Mouse (Mus musculus) intestine, embryonic 16.5 days (tissue): Measurements from ENCODE around the gene Secisbp2l. TPM values are rescaled to one million over a fixed set of nuclear protein-coding genes. Genes with fewer than 3 reads are reported as not detected.

Source experiments
- ATAC-seq: fragments of 200-750 bp; cut with Nextera tagmentation; 2 replicates; pipeline ENCODE4 v1.8.0; 2017; ENCODE audit warnings: moderate TSS enrichment, moderate library complexity
- H3K27ac ChIP-seq: fragments of 300-500 bp; sonication (generic); 2 replicates; pipeline ENCODE4 v1.5.1; 2014; ENCODE audit warnings: mild to moderate bottlenecking, low read length
- H3K27me3 ChIP-seq: fragments of 300-500 bp; sonication (generic); replicated peaks from 2 replicates; pipeline ENCODE4 v1.6.1; 2014; ENCODE audit warnings: low read length, control low read depth, mixed read lengths; ENCODE audit not compliant: control insufficient read depth, insufficient read depth
- H3K36me3 ChIP-seq: fragments of 300-500 bp; sonication (generic); 2 replicates; pipeline ENCODE4 v1.6.1; 2014; ENCODE audit warnings: low read length, control low read depth; ENCODE audit not compliant: control insufficient read depth, insufficient read depth
- H3K4me1 ChIP-seq: fragments of 300-500 bp; sonication (generic); 2 replicates; pipeline ENCODE4 v1.6.1; 2014; ENCODE audit warnings: low read length, control low read depth, mixed read lengths; ENCODE audit not compliant: control insufficient read depth, insufficient read depth
- H3K4me2 ChIP-seq: fragments of 300-500 bp; sonication (generic); 2 replicates; pipeline ENCODE4 v1.6.1; 2014; ENCODE audit warnings: low read depth, low read length, control low read depth
- H3K4me3 ChIP-seq: fragments of 300-500 bp; sonication (generic); 2 replicates; pipeline ENCODE4 v1.5.1; 2014; ENCODE audit warnings: mild to moderate bottlenecking, low read length
- H3K9ac ChIP-seq: fragments of 300-500 bp; sonication (generic); 2 replicates; pipeline ENCODE4 v1.6.1; 2014; ENCODE audit warnings: low read depth, low read length
- H3K9me3 ChIP-seq: fragments of 300-500 bp; sonication (generic); 2 replicates; pipeline ENCODE4 v1.6.1; 2016; ENCODE audit warnings: low read length, control low read depth; ENCODE audit not compliant: control insufficient read depth
- WGBS: fragments of 180-500 bp; shearing (Covaris S2); extraction: QIAGEN DNeasy Blood & Tissue Kit; methylation state at CpG from one replicate; pipeline ENCODE4 v1.1.7; 2014; 5-methylcytosine and 5-hydroxymethylcytosine counted together
- polyA plus RNA-seq: library from polyadenylated mRNA; unstranded; fragments of >200 nt; fragmentation: Nextera tagmentation; extraction: Ambion mirVana; gene quantifications from 2 replicates; pipeline ENCODE4 v1.2.1, GENCODE M21; 2015

Gene Secisbp2l
- polyA plus RNA-seq: 11.9 and 12.0 TPM in 2 replicates

DNA sequence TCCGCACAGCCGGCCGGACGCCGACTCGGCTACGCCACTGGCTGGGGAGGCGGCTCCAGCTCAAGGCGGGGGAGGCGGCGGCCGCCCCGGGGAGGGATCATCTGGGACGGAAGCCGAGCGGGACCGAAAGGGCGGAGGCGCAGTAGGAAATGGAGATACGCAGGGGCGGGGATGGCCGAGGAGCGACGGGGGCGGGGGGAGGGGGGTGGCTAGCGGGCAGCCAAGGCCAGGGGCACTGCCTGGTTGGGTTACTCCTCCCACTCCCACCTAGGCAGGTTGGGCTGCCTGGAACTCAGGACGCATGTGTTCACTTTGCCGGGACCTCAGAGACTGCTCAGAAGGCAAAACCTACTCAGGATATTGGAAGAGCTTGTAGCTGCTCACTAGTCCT is at the start of gene Secisbp2l:
Gene Secisbp2l (minus strand): TSS at position 152 of the 391 bp plus-strand sequence.
- H3K9me3 ChIP-seq: no peaks in the 10 kb centered on the region
- peak within 1 kb of the TSS; percentile 86 for H3K27ac ChIP-seq
- H3K4me2 ChIP-seq: peak within 1 kb of the TSS; percentile 57
- H3K4me1 ChIP-seq: peaks cover 7% of the 10 kb centered on the region
- no peaks in the 10 kb centered on the region for H3K27me3 ChIP-seq
- WGBS: 1% methylated on average over 28 of the region's 28 CpGs
- H3K4me3 ChIP-seq: peak within 1 kb of the TSS; percentile 84
- peak; percentile 96 for ATAC-seq
- H3K9ac ChIP-seq: peak within 1 kb of the TSS; percentile 92
- no peaks in the 10 kb centered on the region for H3K36me3 ChIP-seq

DNA sequence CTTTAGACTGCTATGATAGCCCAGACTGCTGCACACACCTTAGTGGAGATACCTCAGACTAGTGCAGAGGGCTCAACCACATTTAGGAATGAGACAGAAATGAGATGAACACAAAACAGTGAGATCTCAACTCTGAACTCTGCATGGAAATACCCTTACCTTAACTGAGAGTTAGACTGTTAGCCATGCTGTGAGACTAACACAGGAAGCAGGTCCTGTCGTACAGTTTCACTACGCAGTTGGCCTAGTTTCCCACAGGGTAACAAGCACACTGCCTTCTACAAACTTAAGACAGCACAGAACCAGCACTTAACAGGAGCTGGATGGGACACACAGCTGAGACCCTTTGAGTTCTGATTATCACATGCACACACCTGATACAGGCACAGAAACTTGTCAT is 47.3 kb upstream of the Secisbp2l start:
- Histone ChIP-seq H3K4me3 (no peak overlapping the region), H3K4me2 (no peak overlapping the region), H3K27ac (no peak overlapping the region), H3K9me3 (no peaks in the 10 kb centered on the region), H3K27me3 (no peaks in the 10 kb centered on the region), H3K36me3 (peaks cover 5% of the 10 kb centered on the region; the same call in 1 of the 2 replicates), H3K4me1 (no peaks in the 10 kb centered on the region), H3K9ac (no peak overlapping the region)
- 90% methylated on average over 2 of the region's 2 CpGs for WGBS
- ATAC-seq: no peak

DNA sequence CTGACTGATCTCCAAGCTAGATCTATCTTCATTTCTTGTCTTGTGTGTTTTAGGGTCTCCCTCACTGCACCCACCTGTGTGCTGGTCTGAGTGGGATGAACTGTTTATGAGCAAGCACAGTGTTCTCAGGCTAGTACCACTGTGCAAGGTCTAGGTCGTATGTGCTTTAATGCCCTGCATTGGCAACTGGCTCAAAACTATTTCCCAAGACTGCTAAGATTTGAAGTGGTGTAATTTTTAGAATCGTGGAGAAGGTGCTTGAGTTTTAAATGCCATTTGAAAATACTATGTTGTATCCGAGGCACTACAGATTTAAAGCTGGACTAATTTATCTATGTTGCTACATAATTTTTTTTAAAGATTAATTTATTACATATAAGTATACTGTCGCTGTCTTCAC is 45.2 kb upstream of the Secisbp2l start:
- Histone ChIP-seq H3K4me1 (no peaks in the 10 kb centered on the region), H3K9me3 (no peaks in the 10 kb centered on the region), H3K9ac (no peak overlapping the region), H3K36me3 (no peaks in the 10 kb centered on the region; the same call in 1 of the 2 replicates), H3K27ac (no peak overlapping the region), H3K4me2 (no peak overlapping the region), H3K4me3 (no peak overlapping the region), H3K27me3 (no peaks in the 10 kb centered on the region)
- no peak for ATAC-seq
- WGBS: 86% methylated on average over 4 of the region's 4 CpGs

DNA sequence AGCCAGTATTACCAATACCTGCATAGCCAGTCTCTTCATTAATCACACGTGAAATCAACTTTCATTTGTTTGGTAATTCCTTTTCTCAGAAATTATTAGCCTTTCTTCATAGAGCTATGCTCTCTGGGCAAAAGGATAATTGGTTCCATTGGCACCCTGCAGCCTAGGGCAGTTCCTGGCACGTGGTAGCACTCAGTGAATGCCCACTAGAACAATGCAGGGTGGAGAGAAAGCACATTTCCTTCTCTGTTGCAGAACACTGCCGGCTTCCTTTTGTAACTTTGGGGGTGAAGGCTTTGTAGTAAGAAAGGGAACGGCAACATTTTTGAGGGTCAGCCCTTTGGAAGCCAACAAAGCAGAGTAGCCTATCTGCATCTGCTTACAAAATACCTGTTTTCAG is 43.5 kb upstream of the Secisbp2l start:
- Histone ChIP-seq H3K27ac (no peak overlapping the region), H3K4me1 (no peaks in the 10 kb centered on the region), H3K4me2 (no peak overlapping the region), H3K36me3 (no peaks in the 10 kb centered on the region), H3K9ac (no peak overlapping the region), H3K9me3 (no peaks in the 10 kb centered on the region), H3K27me3 (no peaks in the 10 kb centered on the region), H3K4me3 (no peak overlapping the region)
- ATAC-seq: no peak
- 72% methylated on average over 4 of the region's 4 CpGs for WGBS

DNA sequence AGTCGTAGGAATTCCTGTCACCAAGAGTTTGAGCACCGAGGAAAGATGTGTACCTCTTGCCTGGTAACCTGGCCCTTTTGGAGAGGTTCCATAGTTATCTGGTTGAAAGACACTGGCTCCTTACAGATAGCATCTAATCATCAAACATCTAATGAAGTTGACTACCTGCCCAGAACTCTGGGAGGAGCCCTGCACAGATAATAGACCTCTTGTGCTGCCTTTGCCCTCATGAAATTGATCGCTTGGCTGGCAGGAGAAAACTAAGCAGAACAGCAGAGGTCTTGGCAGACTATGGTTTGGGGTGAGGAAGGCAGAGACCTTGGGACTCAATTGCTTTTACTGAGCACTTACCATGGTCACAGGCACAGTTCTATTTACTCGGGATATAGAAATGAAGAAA is 37.7 kb upstream of the Secisbp2l start:
- Histone ChIP-seq H3K27ac (no peak overlapping the region), H3K9ac (no peak overlapping the region), H3K4me2 (no peak overlapping the region), H3K36me3 (no peaks in the 10 kb centered on the region), H3K4me3 (no peak overlapping the region), H3K4me1 (no peaks in the 10 kb centered on the region), H3K27me3 (no peaks in the 10 kb centered on the region), H3K9me3 (no peaks in the 10 kb centered on the region)
- WGBS: 83% methylated on average over 4 of the region's 4 CpGs
- no peak for ATAC-seq

DNA sequence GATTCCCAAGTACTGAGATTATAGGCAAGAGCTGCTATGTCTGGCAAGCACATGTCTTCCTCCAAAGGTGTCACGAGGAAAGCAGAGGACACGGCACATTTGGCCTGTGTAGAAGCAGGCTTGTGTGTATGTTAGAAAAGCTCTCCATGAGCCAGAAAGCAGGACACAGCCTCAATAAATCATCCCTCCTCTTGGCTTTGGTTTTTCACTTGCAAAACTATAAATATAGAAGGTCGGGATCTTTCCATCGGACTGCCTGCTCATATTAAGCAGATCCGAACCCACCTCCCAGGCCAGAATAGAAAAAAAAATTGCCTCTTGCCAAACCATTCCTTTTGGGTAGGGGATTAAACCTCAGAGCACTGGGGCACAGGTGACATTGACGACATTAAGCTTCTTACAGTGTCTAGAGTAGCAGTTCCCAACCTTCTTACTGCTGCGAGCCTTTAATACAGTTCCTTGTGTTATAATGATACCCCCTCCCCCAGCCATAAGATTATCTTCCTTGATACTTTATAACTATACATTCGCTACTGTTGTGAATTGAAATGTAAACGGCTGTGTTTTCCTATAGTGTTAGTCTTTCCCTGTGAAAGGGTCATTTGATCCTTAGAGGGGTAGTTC is 31.4 kb upstream of the Secisbp2l start:
- 58% methylated on average over 9 of the region's 9 CpGs for WGBS
- Histone ChIP-seq H3K4me3 (no peak overlapping the region), H3K4me2 (no peak overlapping the region), H3K9me3 (no peaks in the 10 kb centered on the region), H3K27ac (no peak overlapping the region), H3K27me3 (no peaks in the 10 kb centered on the region), H3K9ac (no peak overlapping the region), H3K36me3 (no peaks in the 10 kb centered on the region), H3K4me1 (no peaks in the 10 kb centered on the region)
- no peak for ATAC-seq

DNA sequence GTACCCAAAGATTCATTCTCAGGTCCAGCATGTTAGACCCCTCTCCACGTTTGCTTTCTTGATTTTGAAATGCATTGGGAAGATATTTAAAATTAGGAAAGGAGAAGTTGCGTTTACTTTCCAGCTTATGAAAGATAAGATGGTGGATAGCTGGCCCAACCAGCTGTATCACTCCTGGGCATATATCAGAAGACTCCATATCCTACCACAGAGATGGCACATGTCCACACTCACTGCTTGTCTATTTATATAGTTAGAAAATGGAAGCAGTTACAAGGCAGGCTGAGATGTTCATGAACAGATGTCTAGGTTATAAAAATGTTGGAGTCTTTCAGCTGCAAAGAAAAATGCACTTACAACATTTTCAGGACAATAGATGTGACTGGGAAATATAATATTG is 28.7 kb upstream of the Secisbp2l start:
- Histone ChIP-seq H3K27me3 (no peaks in the 10 kb centered on the region), H3K4me3 (no peak overlapping the region), H3K27ac (no peak overlapping the region), H3K9me3 (no peaks in the 10 kb centered on the region), H3K4me1 (no peaks in the 10 kb centered on the region), H3K9ac (no peak overlapping the region), H3K36me3 (no peaks in the 10 kb centered on the region), H3K4me2 (no peak overlapping the region)
- 56% methylated on average over 2 of the region's 2 CpGs for WGBS
- ATAC-seq: no peak

DNA sequence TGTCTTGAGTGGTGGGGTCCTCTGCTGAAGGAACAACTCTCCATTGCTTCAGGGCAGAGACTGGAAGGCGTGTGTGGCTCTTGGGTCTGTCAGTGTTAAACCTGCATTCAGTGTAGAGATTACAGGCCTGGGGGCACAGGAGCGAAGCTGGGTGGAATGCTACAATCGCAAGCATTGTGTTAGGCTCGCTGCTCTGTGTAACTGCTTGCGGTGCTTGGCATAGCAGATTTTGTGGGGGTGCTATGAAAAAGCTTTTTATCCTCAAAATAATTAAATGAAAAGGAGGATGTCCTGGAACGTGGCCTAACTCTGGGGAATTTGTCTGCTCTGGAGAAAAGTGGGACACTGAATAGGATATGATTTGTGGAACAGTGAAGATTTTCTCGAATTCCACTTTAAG is 26.9 kb upstream of the Secisbp2l start:
- WGBS: 76% methylated on average over 7 of the region's 7 CpGs
- H3K4me3 ChIP-seq: no peak overlapping the region
- no peak overlapping the region for H3K9ac ChIP-seq
- H3K36me3 ChIP-seq: no peaks in the 10 kb centered on the region
- H3K4me1 ChIP-seq: no peaks in the 10 kb centered on the region
- no peak overlapping the region for H3K27ac ChIP-seq
- no peak for ATAC-seq
- no peaks in the 10 kb centered on the region for H3K9me3 ChIP-seq
- H3K27me3 ChIP-seq: no peaks in the 10 kb centered on the region
- H3K4me2 ChIP-seq: no peak overlapping the region

DNA sequence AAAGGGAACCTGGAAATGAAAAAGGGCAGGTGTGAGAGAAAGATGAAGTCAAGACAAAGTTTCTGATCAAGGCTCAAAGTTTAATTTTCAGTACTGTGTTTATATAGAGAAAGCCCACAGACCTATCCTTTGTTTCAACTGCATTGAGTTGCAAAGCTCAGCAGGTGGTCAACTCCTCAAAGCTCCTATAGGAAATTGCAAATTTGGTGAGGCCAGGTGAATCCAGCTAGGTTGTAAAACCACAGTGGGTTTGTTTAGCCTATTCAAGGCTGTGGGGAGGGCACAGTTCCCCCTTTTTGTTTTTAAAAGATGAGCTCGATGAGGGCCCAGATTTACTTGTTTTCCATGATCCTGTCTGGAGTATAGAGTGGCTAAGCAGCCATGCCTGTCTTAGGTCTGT is 23.2 kb upstream of the Secisbp2l start:
- Histone ChIP-seq H3K27ac (no peak overlapping the region), H3K27me3 (no peaks in the 10 kb centered on the region), H3K9me3 (no peaks in the 10 kb centered on the region), H3K4me3 (no peak overlapping the region), H3K4me2 (no peak overlapping the region), H3K4me1 (no peaks in the 10 kb centered on the region), H3K36me3 (no peaks in the 10 kb centered on the region), H3K9ac (no peak overlapping the region)
- 53% methylated on average over 1 of the region's 1 CpGs for WGBS
- no peak for ATAC-seq

DNA sequence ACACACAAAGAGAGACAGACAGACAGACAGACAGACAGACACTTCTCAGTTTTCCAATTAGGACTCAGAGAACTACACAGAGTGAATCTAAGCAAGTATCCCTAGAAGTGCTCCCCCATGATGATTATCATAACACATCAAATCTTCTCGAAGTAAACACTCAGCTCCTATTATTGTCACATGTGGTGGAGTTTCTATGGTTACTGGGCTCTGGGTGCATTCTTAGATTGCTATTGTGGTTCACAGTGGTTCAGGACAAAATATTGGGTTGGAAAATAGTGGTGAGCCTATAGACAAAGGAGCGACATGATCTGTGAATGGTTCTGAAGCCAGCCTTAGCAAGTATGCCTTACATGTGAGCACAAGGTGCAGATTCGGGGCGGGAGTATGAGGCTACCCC is 19.3 kb upstream of the Secisbp2l start:
- H3K4me3 ChIP-seq: no peak overlapping the region
- WGBS: 79% methylated on average over 4 of the region's 4 CpGs
- H3K4me2 ChIP-seq: no peak overlapping the region
- no peak overlapping the region for H3K27ac ChIP-seq
- no peaks in the 10 kb centered on the region for H3K9me3 ChIP-seq
- ATAC-seq: no peak
- H3K36me3 ChIP-seq: no peaks in the 10 kb centered on the region
- H3K9ac ChIP-seq: no peak overlapping the region
- no peaks in the 10 kb centered on the region for H3K4me1 ChIP-seq
- H3K27me3 ChIP-seq: no peaks in the 10 kb centered on the region
